Mouse (Mus musculus) CD4-positive helper T cell, adult 2 months (primary cell): Measurements from ENCODE around the gene Pla1a.
A peak's percentile ranks its signal among the peaks of the same experiment; 100 is the strongest.
"Not testable (repeated sequence)": the region's sequence is repeated elsewhere in the genome, so short reads cannot be mapped to it uniquely, and the experiment has no call there.

Experiments
- DNase-seq: peaks from one replicate; pipeline ENCODE4 v3.0.0-alpha.2; 2012; ENCODE audit warnings: low read depth, missing footprints, low spot score

The Pla1a gene

DNA sequence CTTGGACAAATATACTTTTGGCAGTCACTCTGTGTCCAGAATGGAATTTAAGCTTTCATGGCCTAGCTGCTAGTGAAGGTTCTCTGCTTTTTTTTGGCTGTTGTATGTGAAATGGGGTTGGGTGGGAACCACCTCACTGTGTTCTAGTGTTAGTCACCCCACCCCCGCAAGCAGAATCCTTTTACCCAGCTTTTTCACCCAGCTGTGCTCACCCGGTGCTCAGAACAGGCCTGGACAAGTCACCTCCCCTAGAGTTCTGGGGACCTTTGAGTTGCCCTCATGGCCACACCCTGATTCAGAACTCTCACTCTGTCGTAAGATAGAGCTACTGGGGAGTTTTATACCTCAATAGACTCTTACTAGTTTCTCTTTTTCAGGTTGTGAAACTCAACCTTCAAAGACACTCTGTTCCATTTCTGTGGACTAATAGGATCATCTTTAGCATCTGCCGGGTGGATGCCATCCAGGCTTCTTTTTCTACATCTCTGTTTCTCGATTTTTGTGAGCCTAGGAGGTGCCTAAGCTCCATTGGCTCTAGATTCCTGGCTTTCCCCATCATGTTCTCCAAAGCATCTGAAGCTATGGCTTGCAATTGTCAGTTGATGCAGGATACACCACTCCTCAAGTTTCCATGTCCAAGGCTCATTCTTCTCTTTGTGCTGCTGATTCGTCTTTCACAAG is 25.8 kb upstream of the Pla1a start:
- DNase-seq, result no peak

DNA sequence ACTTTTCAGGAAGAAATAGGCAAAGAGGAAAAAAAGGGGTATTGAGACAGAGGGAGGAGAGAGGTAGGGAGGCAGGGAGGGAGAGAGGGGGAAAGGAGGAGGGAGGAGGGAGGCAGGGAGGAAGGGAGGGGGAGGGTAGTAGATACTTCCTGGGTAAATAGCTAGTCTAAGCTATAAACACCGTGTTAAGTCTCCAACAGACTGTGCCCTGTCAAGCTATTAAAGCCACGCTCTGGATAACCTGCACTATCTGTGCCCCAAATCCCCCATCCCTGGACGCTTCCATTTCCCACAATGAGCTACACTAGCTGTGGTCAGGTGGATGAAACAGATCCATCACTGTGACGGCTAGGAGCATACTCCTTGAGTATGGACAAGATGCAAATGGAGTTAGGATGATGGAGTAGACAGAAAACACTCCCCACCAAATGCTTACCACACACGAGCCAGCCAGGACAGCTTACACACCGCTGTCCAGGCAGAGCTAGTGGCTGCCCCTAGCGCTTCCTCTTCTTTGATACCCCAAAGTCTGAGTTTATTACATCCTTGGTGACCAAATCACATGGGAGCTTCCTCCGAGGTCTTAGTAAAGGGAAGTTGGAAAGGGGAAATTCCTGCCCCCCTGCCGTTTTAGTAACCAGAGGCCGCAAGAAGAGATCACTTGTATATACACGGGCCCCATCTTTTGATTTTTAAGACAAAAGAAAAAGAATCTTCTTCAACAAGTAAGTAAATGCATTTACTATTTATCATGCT is 24.0 kb upstream of the Pla1a start:
- DNase-seq, result no peak

DNA sequence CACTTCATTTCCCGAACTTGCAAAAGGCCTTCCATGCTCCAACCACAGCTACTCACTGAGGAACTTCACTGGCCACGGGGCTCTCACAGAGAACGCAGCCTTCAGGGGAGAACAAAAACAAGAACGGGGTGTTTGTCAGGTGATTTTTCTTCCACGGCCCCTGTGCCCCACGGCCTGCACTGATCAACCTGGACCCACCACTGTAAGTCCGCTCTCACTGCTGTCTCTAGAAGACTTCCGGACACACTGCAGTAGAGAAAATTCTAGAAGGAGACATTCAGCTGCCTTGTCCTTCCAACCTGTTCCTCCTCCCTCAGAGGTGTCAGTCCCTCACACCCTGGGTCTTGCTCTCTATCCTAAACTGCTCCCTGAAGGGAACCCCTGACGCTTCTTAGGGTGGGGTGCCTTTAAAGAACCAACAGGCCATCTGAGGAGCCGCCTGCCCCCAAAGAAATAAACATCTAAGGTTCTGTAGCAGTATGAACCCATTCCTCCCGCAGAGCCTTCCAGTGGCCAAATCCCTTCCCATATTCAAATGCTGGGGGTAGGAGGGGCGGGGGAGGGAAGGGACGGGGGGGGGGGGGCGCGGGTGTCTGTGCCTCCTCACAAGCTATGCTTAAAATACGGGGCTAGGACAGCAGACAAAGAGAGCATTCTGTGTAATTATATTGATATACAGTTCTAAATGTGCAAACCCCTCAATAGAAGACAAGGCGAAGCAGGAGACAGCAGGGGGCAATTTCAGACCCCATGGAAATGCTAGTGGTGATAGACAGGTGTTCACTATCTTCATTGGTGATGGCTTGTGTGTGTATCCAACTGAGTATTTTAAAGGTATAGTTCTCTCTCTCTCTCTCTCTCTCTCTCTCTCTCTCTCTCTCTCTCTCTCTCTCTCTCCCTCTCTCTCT is 22.8 kb upstream of the Pla1a start, which contains the start of gene Cd80:
Gene Cd80 (plus strand): TSS at position 51 of the 908 bp plus-strand sequence.
- no peak for DNase-seq

- DNase-seq, result no peak
Observed at GRCm38 (mm10) chr16:38454533-38455254, 21.7 kb upstream of the Pla1a start.

DNA sequence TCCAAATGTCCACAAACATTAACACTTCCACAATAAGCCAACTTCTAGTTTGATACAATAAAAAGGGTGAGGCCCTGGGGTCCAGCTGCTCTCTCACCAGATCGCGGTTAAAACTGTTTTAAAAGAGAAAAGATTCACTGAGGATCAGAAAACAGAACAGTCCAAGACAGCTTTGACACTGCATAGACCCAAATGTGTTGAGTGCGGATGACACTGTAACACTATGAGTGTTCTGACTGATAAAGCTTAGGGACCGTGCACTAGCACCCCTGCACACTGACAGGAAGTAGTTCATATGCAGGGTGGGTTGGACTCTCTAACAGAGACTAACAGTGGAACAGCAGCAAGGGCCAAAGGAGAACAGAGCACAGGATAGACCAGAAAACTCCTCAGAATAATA is 21.0 kb upstream of the Pla1a start:
- no peak for DNase-seq

GRCm38 (mm10) chr16:38453203-38453553 is 20.2 kb upstream of the Pla1a start:
- no peak for DNase-seq

DNA sequence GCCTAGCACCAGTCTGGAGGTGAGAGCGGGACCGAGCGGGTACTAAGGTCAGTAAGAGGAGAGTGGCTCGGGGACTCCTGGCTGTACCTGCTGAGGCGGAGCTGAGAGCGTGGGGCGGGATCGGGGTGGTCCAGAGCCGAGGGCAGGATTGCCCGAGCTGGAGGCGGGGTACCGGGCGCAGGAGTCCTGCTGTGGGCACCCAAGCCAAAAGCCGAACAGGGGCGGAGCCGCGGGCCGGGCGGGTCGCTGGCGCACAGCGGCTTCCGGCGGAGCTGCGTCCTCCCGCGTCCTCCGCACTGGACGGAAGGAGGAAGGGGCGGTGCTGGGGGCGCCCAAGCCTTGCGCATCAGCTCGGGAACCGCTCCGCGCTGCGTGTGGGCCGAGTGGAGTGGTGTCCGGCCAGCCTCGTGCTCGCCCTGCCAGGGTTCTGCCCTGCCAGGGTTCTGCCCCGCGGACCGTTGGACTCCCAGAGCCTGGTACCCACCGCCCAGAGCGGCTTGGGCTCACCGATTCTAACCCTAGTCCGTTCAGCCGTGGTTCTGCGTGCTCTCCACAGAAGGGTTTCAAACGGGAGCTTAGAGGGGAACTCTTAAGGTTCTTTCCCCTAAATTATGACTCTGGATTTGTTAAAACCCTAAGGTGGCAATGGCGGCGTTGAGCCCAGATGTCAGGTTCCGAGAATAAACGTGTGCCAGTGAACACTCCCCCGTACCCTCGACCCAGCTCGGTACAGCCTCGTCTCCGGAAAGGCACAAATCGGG is 19.7 kb upstream of the Pla1a start, which contains the start of gene Adprh:
Gene Adprh (minus strand): TSS at position 262 of the 761 bp plus-strand sequence.
- DNase-seq, result peak; percentile 86

- peak; percentile 14 for DNase-seq
Observed at GRCm38 (mm10) chr16:38451421-38452205, 18.7 kb upstream of the Pla1a start.

- DNase-seq, result no peak
Observed at GRCm38 (mm10) chr16:38450707-38451106, 17.8 kb upstream of the Pla1a start.

DNA sequence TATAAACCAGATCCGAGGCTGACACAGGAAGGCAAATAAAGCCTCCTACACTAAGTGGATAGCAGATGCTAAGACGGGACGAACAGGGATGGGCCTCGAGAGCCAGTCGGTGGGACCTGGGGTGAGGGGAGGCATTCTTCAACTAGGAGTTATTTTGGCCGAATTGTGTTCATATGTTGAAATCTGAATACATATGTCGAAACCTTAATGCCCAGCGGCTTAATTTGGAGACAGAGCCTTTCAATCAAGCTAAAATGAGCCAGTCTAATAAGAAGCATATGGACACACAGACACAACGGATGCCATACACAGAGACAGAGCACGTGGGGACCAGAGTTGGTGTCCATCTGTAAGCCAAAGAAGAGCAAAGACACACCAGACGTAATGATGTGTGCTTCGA is 15.5 kb upstream of the Pla1a start:
- DNase-seq, result no peak

DNA sequence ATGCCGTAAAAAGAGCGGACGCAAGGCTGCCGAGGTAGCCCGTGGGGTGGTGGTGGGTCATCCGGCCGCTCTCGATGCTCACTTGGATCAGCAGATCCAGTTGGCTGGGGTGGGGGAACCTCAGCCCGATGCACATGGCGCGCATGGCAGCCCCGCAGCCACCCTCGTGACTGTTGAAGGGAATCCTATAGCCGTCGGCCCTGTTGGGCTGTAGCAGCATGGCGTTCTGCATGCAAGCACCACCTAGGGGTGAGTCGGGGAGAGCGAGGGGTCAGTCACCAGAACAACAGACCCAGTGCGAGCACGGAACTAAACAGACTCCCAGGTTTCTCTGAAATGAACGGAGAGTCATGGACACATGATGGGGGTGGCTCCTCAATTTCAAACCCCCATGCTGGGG is 14.4 kb upstream of the Pla1a start:
- DNase-seq, result no peak

DNA sequence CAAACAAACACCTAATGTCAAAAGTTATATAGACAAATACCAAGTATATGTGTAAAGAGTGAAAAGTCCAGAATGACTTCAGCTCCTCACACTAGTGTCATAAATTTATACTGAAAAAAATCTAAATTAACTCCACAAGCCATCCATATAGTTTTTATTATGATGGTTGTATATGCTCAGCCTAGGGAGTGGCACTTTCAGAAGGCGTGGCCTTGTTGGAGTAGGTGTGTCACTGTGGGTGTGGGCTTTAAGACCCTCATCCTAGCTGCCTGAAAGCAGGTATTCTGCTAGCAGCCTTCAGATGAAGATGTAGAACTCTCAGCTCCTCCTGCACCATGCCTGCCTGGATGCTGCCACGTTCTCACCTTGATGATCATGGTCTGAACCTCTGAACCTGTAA is 13.2 kb upstream of the Pla1a start:
- not testable (repeated sequence) for DNase-seq

- no peak for DNase-seq
Observed at GRCm38 (mm10) chr16:38445576-38445975, 12.6 kb upstream of the Pla1a start.

DNA sequence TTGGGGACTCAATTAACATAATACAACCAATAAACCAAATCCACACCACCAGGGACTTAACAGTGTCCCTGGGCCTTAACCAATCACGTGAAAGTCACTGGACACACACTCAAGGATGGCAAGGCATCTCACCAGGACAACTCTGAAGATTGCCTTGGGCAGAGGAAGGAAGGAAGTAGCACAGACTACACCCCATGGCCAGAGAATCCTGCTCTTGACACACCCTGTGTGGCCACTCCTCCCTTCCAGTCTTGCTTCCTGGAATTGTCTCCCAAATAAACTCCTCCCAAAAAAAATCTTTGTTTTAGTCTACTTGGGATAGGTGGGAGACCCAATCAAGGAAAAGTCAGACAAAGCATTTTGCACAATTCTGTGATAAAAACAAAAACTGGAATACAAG is 12.1 kb upstream of the Pla1a start:
- no peak for DNase-seq

- no peak for DNase-seq
Observed at GRCm38 (mm10) chr16:38443721-38444464, 10.9 kb upstream of the Pla1a start.

- no peak for DNase-seq
Observed at GRCm38 (mm10) chr16:38442216-38442615, 9.3 kb upstream of the Pla1a start.

DNA sequence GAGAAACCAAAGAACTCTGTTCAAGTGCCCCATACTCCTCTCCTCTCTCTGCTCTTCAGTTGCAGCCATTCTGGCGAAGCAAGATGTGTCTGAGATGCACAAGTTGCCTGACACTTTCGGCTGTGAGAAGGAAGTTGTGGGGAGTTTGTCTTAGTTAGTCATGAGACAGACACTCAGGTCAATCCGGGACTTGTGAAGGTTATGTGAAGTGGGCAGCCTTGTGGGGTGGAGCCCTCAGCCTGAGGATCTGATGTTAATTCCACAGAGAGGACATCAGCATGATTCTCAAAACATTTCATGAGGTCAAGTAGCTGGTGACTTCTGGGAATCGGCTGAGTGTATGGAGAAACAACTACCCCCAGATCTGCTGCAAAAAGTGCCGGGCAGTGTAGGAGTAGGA is 8.7 kb upstream of the Pla1a start:
- DNase-seq, result no peak

DNA sequence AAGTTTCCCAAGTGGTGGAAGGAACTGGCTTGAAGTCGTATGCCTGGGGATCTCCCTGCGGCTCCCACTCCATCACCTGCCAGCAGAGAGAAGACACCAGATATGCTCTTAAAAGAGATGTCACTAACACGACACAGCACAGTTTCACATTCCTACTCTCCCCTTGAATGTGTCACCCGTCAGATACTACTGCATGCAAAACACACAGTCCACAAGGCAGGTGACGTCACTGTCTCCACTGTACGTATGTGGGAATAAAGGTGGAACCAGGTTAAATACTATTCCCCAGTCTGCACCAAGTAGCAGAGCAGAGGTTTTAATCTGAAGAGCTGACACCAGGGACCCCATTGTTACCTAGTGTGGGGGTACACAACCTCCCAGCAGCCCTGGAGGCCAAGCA is 7.5 kb upstream of the Pla1a start:
- DNase-seq, result no peak

DNA sequence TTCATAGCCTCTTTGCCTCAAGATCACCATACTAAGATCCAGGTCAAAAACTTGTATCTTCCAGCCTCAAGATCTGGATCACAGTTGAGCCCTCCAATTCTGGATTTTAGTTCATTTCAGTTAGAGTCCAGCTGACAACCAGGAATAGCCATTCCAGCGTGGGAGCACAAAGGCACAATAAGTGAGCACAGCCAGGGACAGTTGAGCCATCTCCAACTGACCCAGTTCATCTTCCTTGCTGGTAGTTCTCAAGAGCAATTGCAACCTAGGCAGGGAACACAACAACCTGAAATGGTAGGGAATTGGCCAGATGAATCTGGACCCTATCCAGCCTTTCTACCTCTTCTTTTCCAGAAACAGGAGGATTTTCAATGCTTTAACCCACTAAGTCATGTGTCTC is 6.2 kb upstream of the Pla1a start:
- no peak for DNase-seq
